Comparison of ENCODE assay signal across 10 mouse cellular contexts in genomic region chr8:22209012-22209411, GRCm38 (mm10). TPM values are rescaled to one million over a fixed set of nuclear protein-coding genes. Genes with fewer than 3 reads are reported as not detected.
DNase-seq lines count a peak whose midpoint lies in the region; ATAC-seq and TF ChIP-seq lines count a peak whose summit lies in the region.
"Had no signal": no experiment of that assay in that cellular context is flagged by ENCODE, and none has a peak within 500 bp of the region (broad histone marks: within the 10 kb centered on the region; RNA-seq: fewer than 3 reads in every experiment).

No protein-coding gene starts in this region.

- peaks cover 42% of the 10 kb centered on the region for H3K36me3 ChIP-seq in kidney, postnatal 0 days (ENCODE audit: insufficient read depth, low read length)
- H3K36me3 ChIP-seq in kidney, embryonic 14.5 days (ENCODE audit: control insufficient read depth, insufficient read depth, low read length) = peaks cover 31% of the 10 kb centered on the region
- peaks cover 62% of the 10 kb centered on the region for H3K36me3 ChIP-seq in heart, embryonic 13.5 days
- peaks cover 18% of the 10 kb centered on the region for H3K36me3 ChIP-seq in liver, embryonic 15.5 days (replicated peaks)
- H3K36me3 ChIP-seq in stomach, embryonic 16.5 days (ENCODE audit: control insufficient read depth, insufficient read depth, low read length) = peaks cover 19% of the 10 kb centered on the region

- no peak overlapping the region for H3K27ac ChIP-seq in kidney, postnatal 0 days
- no peak overlapping the region for H3K27ac ChIP-seq in kidney, embryonic 14.5 days (ENCODE audit: low read depth, low read length)
- peak overlapping the region; percentile 73 for H3K27ac ChIP-seq in heart, embryonic 13.5 days (replicated peaks)
- H3K27ac ChIP-seq in liver, embryonic 15.5 days (replicated peaks) = no peak overlapping the region
- H3K27ac ChIP-seq in stomach, embryonic 16.5 days (ENCODE audit: low read length) = peak overlapping the region; percentile 50; the same call in 1 of the 2 replicates

- H3K9me3 ChIP-seq in kidney, postnatal 0 days (replicated peaks; ENCODE audit: low read length) = no peaks in the 10 kb centered on the region
- H3K9me3 ChIP-seq in kidney, embryonic 14.5 days (ENCODE audit: control insufficient read depth, low read length) = no peaks in the 10 kb centered on the region
- H3K9me3 ChIP-seq in heart, embryonic 13.5 days = no peaks in the 10 kb centered on the region
- no peaks in the 10 kb centered on the region for H3K9me3 ChIP-seq in liver, embryonic 15.5 days (replicated peaks)
- H3K9me3 ChIP-seq in stomach, embryonic 16.5 days (replicated peaks; ENCODE audit: control insufficient read depth, low read length) = no peaks in the 10 kb centered on the region

- ATAC-seq in kidney, postnatal 0 days (replicated peaks; ENCODE audit: low FRiP score, low read depth) = no peak
- ATAC-seq in kidney, embryonic 14.5 days (ENCODE audit: low FRiP score, low TSS enrichment) = no peak
- no peak; the same call in 1 of the 2 replicates for ATAC-seq in heart, embryonic 13.5 days (ENCODE audit: extremely low read depth, insufficient number of reproducible peaks, low FRiP score, low TSS enrichment)
- peak; percentile 65 for ATAC-seq in liver, embryonic 15.5 days (ENCODE audit: insufficient read depth)
- peak; percentile 85 for ATAC-seq in stomach, embryonic 16.5 days (ENCODE audit: insufficient read depth, low FRiP score)

- H3K9ac ChIP-seq in kidney, postnatal 0 days (ENCODE audit: low read depth, low read length) = no peak overlapping the region
- H3K9ac ChIP-seq in kidney, embryonic 14.5 days (ENCODE audit: low read depth, low read length) = no peak overlapping the region
- no peak overlapping the region for H3K9ac ChIP-seq in heart, embryonic 13.5 days
- H3K9ac ChIP-seq in liver, embryonic 15.5 days = no peak overlapping the region
- H3K9ac ChIP-seq in stomach, embryonic 16.5 days (ENCODE audit: low read length) = no peak overlapping the region

- peak; percentile 32 for DNase-seq in kidney, postnatal 0 days (ENCODE audit: low spot score)
- no peak for DNase-seq in layer of hippocampus, adult 11-12 months (ENCODE audit: low spot score)
- no peak for DNase-seq in adrenal gland, adult (ENCODE audit: inconsistent age in 2 of 2, low spot score in 1 of 2)
- no peak for DNase-seq in thymus, postnatal 36 days
- DNase-seq: right cerebral cortex, adult 18-20 months; thymus, postnatal 14 days had no signal

- H3K27me3 ChIP-seq in kidney, postnatal 0 days (ENCODE audit: insufficient read depth, low read length) = no peaks in the 10 kb centered on the region
- no peaks in the 10 kb centered on the region for H3K27me3 ChIP-seq in kidney, embryonic 14.5 days (ENCODE audit: control insufficient read depth, insufficient read depth, low read length)
- H3K27me3 ChIP-seq in heart, embryonic 13.5 days (replicated peaks) = no peaks in the 10 kb centered on the region
- H3K27me3 ChIP-seq in liver, embryonic 15.5 days = no peaks in the 10 kb centered on the region
- H3K27me3 ChIP-seq in stomach, embryonic 16.5 days (ENCODE audit: control insufficient read depth, insufficient read depth, low read length) = no peaks in the 10 kb centered on the region

- H3K4me3 ChIP-seq in kidney, postnatal 0 days (replicated peaks; ENCODE audit: low read depth, low read length) = no peak overlapping the region
- no peak overlapping the region for H3K4me3 ChIP-seq in kidney, embryonic 14.5 days (ENCODE audit: low read length)
- H3K4me3 ChIP-seq in heart, embryonic 13.5 days = no peak overlapping the region
- no peak overlapping the region for H3K4me3 ChIP-seq in liver, embryonic 15.5 days (replicated peaks)
- no peak overlapping the region for H3K4me3 ChIP-seq in stomach, embryonic 16.5 days (replicated peaks; ENCODE audit: low read length)

- H3K4me1 ChIP-seq in kidney, postnatal 0 days (replicated peaks; ENCODE audit: insufficient read depth, low read length) = no peaks in the 10 kb centered on the region
- no peaks in the 10 kb centered on the region for H3K4me1 ChIP-seq in kidney, embryonic 14.5 days (ENCODE audit: control insufficient read depth, insufficient read depth, low read length)
- peaks cover 18% of the 10 kb centered on the region for H3K4me1 ChIP-seq in heart, embryonic 13.5 days
- H3K4me1 ChIP-seq in liver, embryonic 15.5 days (replicated peaks) = peaks cover 15% of the 10 kb centered on the region
- no peaks in the 10 kb centered on the region for H3K4me1 ChIP-seq in stomach, embryonic 16.5 days (ENCODE audit: control insufficient read depth, insufficient read depth, low read length)

- no peak for TF ChIP-seq CTCF in kidney, postnatal 0 days (IDR thresholded peaks at IDR 0.05; ENCODE audit: low read depth)

- no peak overlapping the region for H3K4me2 ChIP-seq in kidney, postnatal 0 days (ENCODE audit: low read length)
- no peak overlapping the region for H3K4me2 ChIP-seq in kidney, embryonic 14.5 days (replicated peaks; ENCODE audit: low read depth, low read length)
- peak overlapping the region; percentile 28; the same call in 1 of the 2 replicates for H3K4me2 ChIP-seq in heart, embryonic 13.5 days
- H3K4me2 ChIP-seq in liver, embryonic 15.5 days = no peak overlapping the region
- H3K4me2 ChIP-seq in stomach, embryonic 16.5 days (ENCODE audit: low read depth, low read length) = no peak overlapping the region

- WGBS in kidney, postnatal 0 days = 61% methylated on average over 5 of the region's 5 CpGs
- 65% methylated on average over 5 of the region's 5 CpGs for WGBS in kidney, embryonic 14.5 days
- WGBS in heart, embryonic 13.5 days = 12% methylated on average over 5 of the region's 5 CpGs
- WGBS in liver, embryonic 15.5 days (ENCODE audit: insufficient replicate concordance) = 7% methylated on average over 5 of the region's 5 CpGs
- 18% methylated on average over 5 of the region's 5 CpGs for WGBS in stomach, embryonic 16.5 days

RNA-seq across cellular contexts. Expression of gene Vps36, which starts 16.4 kb away (rescaled TPM):
- polyA plus RNA-seq in kidney, postnatal 0 days (2015; fragmentation: Nextera tagmentation; extraction: Ambion mirVana) = 30.3 and 32.2 TPM in 2 replicates
- polyA plus RNA-seq in kidney, embryonic 14.5 days (2014; fragmentation: Nextera tagmentation; extraction: Ambion mirVana) = 39.0 and 40.0 TPM in 2 replicates
- polyA plus RNA-seq in heart, embryonic 13.5 days (2015; fragmentation: Nextera tagmentation; extraction: Ambion mirVana) = 22.6 and 23.4 TPM in 2 replicates
- 7.0 and 7.6 TPM in 2 replicates for polyA plus RNA-seq in liver, embryonic 15.5 days (2015; fragmentation: Nextera tagmentation; extraction: Ambion mirVana)
- polyA plus RNA-seq in stomach, embryonic 16.5 days (2015; fragmentation: Nextera tagmentation; extraction: Ambion mirVana) = 41.8 and 42.8 TPM in 2 replicates

RNA-seq across cellular contexts. Expression of gene Thsd1, which starts 18.1 kb away (rescaled TPM):
- polyA plus RNA-seq in kidney, postnatal 0 days (2015; fragmentation: Nextera tagmentation; extraction: Ambion mirVana) = 10.1 and 11.2 TPM in 2 replicates
- 9.2 and 13.2 TPM in 2 replicates for polyA plus RNA-seq in kidney, embryonic 14.5 days (2014; fragmentation: Nextera tagmentation; extraction: Ambion mirVana)
- 15.0 and 15.3 TPM in 2 replicates for polyA plus RNA-seq in heart, embryonic 13.5 days (2015; fragmentation: Nextera tagmentation; extraction: Ambion mirVana)
- polyA plus RNA-seq in liver, embryonic 15.5 days (2015; fragmentation: Nextera tagmentation; extraction: Ambion mirVana) = 1.7 and 1.9 TPM in 2 replicates
- polyA plus RNA-seq in stomach, embryonic 16.5 days (2015; fragmentation: Nextera tagmentation; extraction: Ambion mirVana) = 11.6 and 13.7 TPM in 2 replicates

RNA-seq across cellular contexts. Expression of gene Ckap2, which starts 23.4 kb away (rescaled TPM):
- 22.4 and 23.3 TPM in 2 replicates for polyA plus RNA-seq in kidney, postnatal 0 days (2015; fragmentation: Nextera tagmentation; extraction: Ambion mirVana)
- polyA plus RNA-seq in kidney, embryonic 14.5 days (2014; fragmentation: Nextera tagmentation; extraction: Ambion mirVana) = 37.8 and 47.7 TPM in 2 replicates
- 31.6 and 33.3 TPM in 2 replicates for polyA plus RNA-seq in heart, embryonic 13.5 days (2015; fragmentation: Nextera tagmentation; extraction: Ambion mirVana)
- polyA plus RNA-seq in liver, embryonic 15.5 days (2015; fragmentation: Nextera tagmentation; extraction: Ambion mirVana) = 20.1 and 21.5 TPM in 2 replicates
- 42.7 and 43.8 TPM in 2 replicates for polyA plus RNA-seq in stomach, embryonic 16.5 days (2015; fragmentation: Nextera tagmentation; extraction: Ambion mirVana)

RNA-seq across cellular contexts. Expression of gene Nek3, which starts 42.8 kb away (rescaled TPM):
- 4.8 and 5.4 TPM in 2 replicates for polyA plus RNA-seq in kidney, postnatal 0 days (2015; fragmentation: Nextera tagmentation; extraction: Ambion mirVana)
- polyA plus RNA-seq in kidney, embryonic 14.5 days (2014; fragmentation: Nextera tagmentation; extraction: Ambion mirVana) = 4.7 and 6.8 TPM in 2 replicates
- 4.6 and 4.9 TPM in 2 replicates for polyA plus RNA-seq in heart, embryonic 13.5 days (2015; fragmentation: Nextera tagmentation; extraction: Ambion mirVana)
- polyA plus RNA-seq in liver, embryonic 15.5 days (2015; fragmentation: Nextera tagmentation; extraction: Ambion mirVana) = 1.4 and 1.5 TPM in 2 replicates
- 3.6 and 5.2 TPM in 2 replicates for polyA plus RNA-seq in stomach, embryonic 16.5 days (2015; fragmentation: Nextera tagmentation; extraction: Ambion mirVana)

Comparison
In these comparisons a context has a peak if more than half of its experiments do, and no peak if none do; other contexts are left out.
1. ATAC-seq: peak in liver, embryonic 15.5 days (single experiment) and stomach, embryonic 16.5 days (single experiment); none in kidney, postnatal 0 days (single experiment), kidney, embryonic 14.5 days (single experiment) and heart, embryonic 13.5 days (single experiment).
2. H3K27ac ChIP-seq: peak in heart, embryonic 13.5 days (single experiment) and stomach, embryonic 16.5 days (single experiment); none in kidney, postnatal 0 days (single experiment), kidney, embryonic 14.5 days (single experiment) and liver, embryonic 15.5 days (single experiment).